In genomic region chr6:83155552-83156238, GRCm38 (mm10) we compare ENCODE assay signal across 8 mouse cellular contexts. TPM values are rescaled to one million over a fixed set of nuclear protein-coding genes. Genes with fewer than 3 reads are reported as not detected.
DNase-seq lines count a peak whose midpoint lies in the region; ATAC-seq lines count a peak whose summit lies in the region.

No protein-coding gene starts in this region.

- no peaks in the 10 kb centered on the region for H3K36me3 ChIP-seq in hindbrain, embryonic 15.5 days
- peaks cover 14% of the 10 kb centered on the region for H3K36me3 ChIP-seq in midbrain, embryonic 13.5 days

- peaks cover 16% of the 10 kb centered on the region for H3K4me1 ChIP-seq in hindbrain, embryonic 15.5 days (replicated peaks)
- peaks cover 32% of the 10 kb centered on the region for H3K4me1 ChIP-seq in midbrain, embryonic 13.5 days (replicated peaks)

- 0 out of 2 replicates have a peak overlapping the region, but pooled peaks have one; percentile 2 for H3K27ac ChIP-seq in hindbrain, embryonic 15.5 days (replicated peaks)
- peak overlapping the region; percentile 47; the same call in 1 of the 2 replicates for H3K27ac ChIP-seq in midbrain, embryonic 13.5 days

- 8% methylated on average over 21 of the region's 23 CpGs for WGBS in hindbrain, embryonic 15.5 days
- WGBS in midbrain, embryonic 13.5 days: 9% methylated on average over 23 of the region's 23 CpGs

- peak overlapping the region; percentile 52 for H3K9ac ChIP-seq in hindbrain, embryonic 15.5 days
- peak overlapping the region; percentile 68 for H3K9ac ChIP-seq in midbrain, embryonic 13.5 days (replicated peaks)

- H3K27me3 ChIP-seq in hindbrain, embryonic 15.5 days: peaks cover 9% of the 10 kb centered on the region
- peaks cover 9% of the 10 kb centered on the region for H3K27me3 ChIP-seq in midbrain, embryonic 13.5 days

- intact Hi-C loops in heart, postnatal 25 days (cut with DNase I): no loop called here

- ATAC-seq in common myeloid progenitor, adult 5-6 weeks (replicated peaks; ENCODE audit: low read depth, poor library complexity, severe bottlenecking): 0 out of 2 replicates have a peak, but pooled peaks have one; percentile 19
- ATAC-seq in hindbrain, embryonic 15.5 days (ENCODE audit: low FRiP score, low read depth): peak; percentile 54
- peak; percentile 59 for ATAC-seq in midbrain, embryonic 13.5 days
- ATAC-seq in monocyte, adult 5-6 weeks (replicated peaks; ENCODE audit: insufficient number of reproducible peaks, low FRiP score, low TSS enrichment, poor library complexity, severe bottlenecking): no peak

- peak overlapping the region; percentile 85 for H3K4me2 ChIP-seq in hindbrain, embryonic 15.5 days
- peak overlapping the region; percentile 85 for H3K4me2 ChIP-seq in midbrain, embryonic 13.5 days (replicated peaks)

- peak; percentile 93 for DNase-seq in heart, adult 11 months
- no peak for DNase-seq in heart, postnatal 25 days (ENCODE audit: low spot score)
- DNase-seq in B cell, adult 2 months: peak; percentile 15 to 23
- no peak for DNase-seq in thymus, adult 18-20 months

- H3K9me3 ChIP-seq in hindbrain, embryonic 15.5 days: no peaks in the 10 kb centered on the region
- no peaks in the 10 kb centered on the region for H3K9me3 ChIP-seq in midbrain, embryonic 13.5 days

- peak overlapping the region; percentile 50 for H3K4me3 ChIP-seq in hindbrain, embryonic 15.5 days
- H3K4me3 ChIP-seq in midbrain, embryonic 13.5 days (replicated peaks): peak overlapping the region; percentile 62

RNA-seq across cellular contexts. Expression of gene Wdr54, which starts 0.5 kb away (rescaled TPM):
- 1 to 10 TPM; 1.0 to 2.3 TPM for total RNA-seq in heart, postnatal 25 days (2021)
- total RNA-seq in common myeloid progenitor, adult 5-6 weeks (2017): not detected in 2 replicates
- polyA plus RNA-seq in hindbrain, embryonic 15.5 days (2015; fragmentation: Nextera tagmentation; extraction: Ambion mirVana): 17.8 and 19.3 TPM in 2 replicates
- polyA plus RNA-seq in midbrain, embryonic 13.5 days (2015; fragmentation: Nextera tagmentation; extraction: Ambion mirVana): 16.1 and 19.2 TPM in 2 replicates
- 0.11 to 0.29 TPM in 2 of 3 replicates, not detected in the other for total RNA-seq in monocyte, adult 5-6 weeks (2017)

RNA-seq across cellular contexts. Expression of gene 1700003E16Rik, which starts 0.5 kb away (rescaled TPM):
- under 1 TPM in 1 of 2 experiments, not detected in 1; 0.17 TPM for total RNA-seq in heart, postnatal 25 days (2021)
- total RNA-seq in common myeloid progenitor, adult 5-6 weeks (2017): not detected in 2 replicates
- 9.7 and 9.8 TPM in 2 replicates for polyA plus RNA-seq in hindbrain, embryonic 15.5 days (2015; fragmentation: Nextera tagmentation; extraction: Ambion mirVana)
- polyA plus RNA-seq in midbrain, embryonic 13.5 days (2015; fragmentation: Nextera tagmentation; extraction: Ambion mirVana): 3.0 and 3.3 TPM in 2 replicates
- 0.48 TPM in 1 of 3 replicates, not detected in the others for total RNA-seq in monocyte, adult 5-6 weeks (2017)

RNA-seq across cellular contexts. Expression of gene Dctn1, which starts 10.0 kb away (rescaled TPM):
- total RNA-seq in heart, postnatal 25 days (2021): 100 to 1,000 TPM; 134 to 136 TPM
- 50.2 and 52.2 TPM in 2 replicates for total RNA-seq in common myeloid progenitor, adult 5-6 weeks (2017)
- polyA plus RNA-seq in hindbrain, embryonic 15.5 days (2015; fragmentation: Nextera tagmentation; extraction: Ambion mirVana): 148 and 160 TPM in 2 replicates
- 127 and 140 TPM in 2 replicates for polyA plus RNA-seq in midbrain, embryonic 13.5 days (2015; fragmentation: Nextera tagmentation; extraction: Ambion mirVana)
- 39.1 to 65.9 TPM (median 51.0 TPM) in 3 replicates for total RNA-seq in monocyte, adult 5-6 weeks (2017)

RNA-seq across cellular contexts. Expression of gene Rtkn, which starts 20.4 kb away (rescaled TPM):
- 1 to 10 TPM; 2.8 to 5.4 TPM for total RNA-seq in heart, postnatal 25 days (2021)
- total RNA-seq in common myeloid progenitor, adult 5-6 weeks (2017): 0.96 and 3.9 TPM in 2 replicates
- 14.9 and 17.8 TPM in 2 replicates for polyA plus RNA-seq in hindbrain, embryonic 15.5 days (2015; fragmentation: Nextera tagmentation; extraction: Ambion mirVana)
- 16.5 and 18.8 TPM in 2 replicates for polyA plus RNA-seq in midbrain, embryonic 13.5 days (2015; fragmentation: Nextera tagmentation; extraction: Ambion mirVana)
- 0.96 to 2.7 TPM (median 1.0 TPM) in 3 replicates for total RNA-seq in monocyte, adult 5-6 weeks (2017)

RNA-seq across cellular contexts. Expression of gene Ino80b, which starts 30.5 kb away (rescaled TPM):
- 10 to 100 TPM in 1 of 2 experiments, 1 to 10 TPM in 1; 7.0 to 12.7 TPM for total RNA-seq in heart, postnatal 25 days (2021)
- 40.2 and 58.8 TPM in 2 replicates for total RNA-seq in common myeloid progenitor, adult 5-6 weeks (2017)
- 13.8 and 16.3 TPM in 2 replicates for polyA plus RNA-seq in hindbrain, embryonic 15.5 days (2015; fragmentation: Nextera tagmentation; extraction: Ambion mirVana)
- 12.1 and 14.9 TPM in 2 replicates for polyA plus RNA-seq in midbrain, embryonic 13.5 days (2015; fragmentation: Nextera tagmentation; extraction: Ambion mirVana)
- total RNA-seq in monocyte, adult 5-6 weeks (2017): 25.0 to 53.9 TPM (median 41.3 TPM) in 3 replicates

Comparison
In these comparisons a context has a peak if more than half of its experiments do, and no peak if none do; other contexts are left out.
1. DNase-seq: peak in heart, adult 11 months (single experiment) and B cell, adult 2 months (2 of 2); none in heart, postnatal 25 days (single experiment) and thymus, adult 18-20 months (0 of 2).